Mouse (Mus musculus): Measurements from ENCODE around the gene Adgrv1. TPM values are rescaled to one million over a fixed set of nuclear protein-coding genes. Genes with fewer than 3 reads are reported as not detected.

The Adgrv1 gene
- total RNA-seq (2023), result not detected

DNA sequence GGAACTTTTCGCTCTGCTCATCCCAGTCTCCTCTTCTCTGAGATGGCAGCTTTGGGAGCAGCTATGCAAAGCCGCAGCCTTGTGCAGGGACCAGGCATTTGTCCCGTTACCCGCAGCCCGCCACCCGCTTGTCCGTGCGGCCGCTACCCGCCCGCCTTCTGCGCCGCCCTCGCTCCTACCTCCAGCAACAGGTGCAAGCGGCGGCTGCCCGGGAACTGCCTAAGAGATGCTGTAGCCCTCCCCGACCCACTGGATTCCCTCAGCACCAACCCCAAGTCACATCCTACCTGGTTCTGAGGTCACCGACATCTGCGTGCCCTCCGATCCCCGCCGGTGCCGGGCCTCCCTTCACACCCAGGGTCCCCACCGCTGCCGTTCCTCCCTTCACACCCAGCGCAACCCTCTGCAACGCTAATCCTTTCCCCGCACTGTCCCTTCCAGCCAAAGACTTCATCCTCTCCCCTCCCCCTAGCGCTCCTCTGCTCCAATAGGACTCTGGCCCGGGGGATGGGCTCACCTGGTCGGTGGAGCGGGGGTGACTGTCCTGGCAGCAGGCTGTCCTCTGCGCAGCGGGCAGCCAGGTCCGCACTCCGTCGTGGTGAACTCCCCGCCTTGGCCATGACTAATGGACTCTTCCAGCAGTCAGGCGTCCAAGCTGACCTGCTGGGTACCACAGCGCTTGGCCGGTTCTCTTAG lies at the start of gene Adgrv1:
Adgrv1 (minus strand) TSS at position 435 of the 696 bp plus-strand sequence.

DNA sequence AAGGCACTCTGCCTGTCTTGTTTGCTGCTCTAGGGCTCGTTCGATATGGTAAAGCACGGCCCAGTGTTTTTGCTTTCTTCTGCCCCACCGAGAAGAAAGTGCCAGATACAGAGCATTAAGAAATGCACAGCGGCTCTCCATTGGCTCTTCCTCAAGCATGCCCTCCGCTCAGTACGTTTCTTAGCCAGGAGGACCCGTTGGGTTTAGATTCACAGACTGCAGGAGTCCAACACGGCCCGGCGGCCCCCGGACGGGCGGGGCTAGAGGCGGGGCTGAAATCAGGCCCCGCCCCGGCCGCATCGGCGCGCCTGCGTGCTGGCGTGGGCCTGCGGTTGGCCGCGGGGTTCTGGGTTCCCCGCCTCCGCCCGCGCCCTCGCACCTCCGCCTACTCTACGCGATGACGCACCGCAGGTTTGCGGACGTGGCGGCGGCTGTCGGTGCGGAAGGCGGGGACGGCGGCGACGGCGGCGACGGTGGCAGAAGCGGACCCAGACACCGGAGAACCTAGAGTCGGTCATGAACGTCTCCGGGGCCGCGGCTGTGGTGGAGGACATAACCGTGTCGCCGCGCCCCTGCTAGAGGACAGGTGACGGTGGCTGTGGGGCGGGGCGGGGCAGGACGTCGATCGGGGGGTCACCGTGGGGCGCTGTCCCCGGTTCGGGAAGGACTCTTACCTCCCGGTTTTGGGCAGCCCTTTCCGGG lies 24.5 kb upstream of the Adgrv1 start, which contains the start of gene Lysmd3:
Lysmd3 (plus strand) TSS at position 313 of the 702 bp plus-strand sequence.

Other genes with a start within 250 kb of the Adgrv1 start
- gene Lysmd3, start 24.5 kb upstream of the Adgrv1 start, total RNA-seq (2023), result 10 to 100 TPM; 28.7 to 32.9 TPM
- 10 to 100 TPM; 14.5 to 16.0 TPM for gene Polr3g, start 77.9 kb upstream of the Adgrv1 start, total RNA-seq (2023)
- 1 to 10 TPM; 7.5 to 7.9 TPM for gene Mblac2, start 78.2 kb upstream of the Adgrv1 start, total RNA-seq (2023)
- 10 to 100 TPM; 79.0 to 87.9 TPM for gene Cetn3, start 149.9 kb upstream of the Adgrv1 start, total RNA-seq (2023)

All from T-cell, adult 66 days (primary cell).